Mouse (Mus musculus) hindbrain, embryonic 11.5 days (tissue): Measurements from ENCODE around the gene Zfp105. TPM values are rescaled to one million over a fixed set of nuclear protein-coding genes. Genes with fewer than 3 reads are reported as not detected.

ENCODE experiments used
- ATAC-seq: fragments of 200-750 bp; cut with Nextera tagmentation; 2 replicates; pipeline ENCODE4 v1.8.0; 2017; ENCODE audit warnings: mild to moderate bottlenecking, moderate TSS enrichment, moderate library complexity; ENCODE audit not compliant: low FRiP score
- DNase-seq: peaks from one replicate; pipeline ENCODE4 v3.0.0-alpha.2; 2015; ENCODE audit warnings: low spot score
- H3K27ac ChIP-seq: fragments of 300-500 bp; sonication (generic); 2 replicates; pipeline ENCODE4 v1.5.1; 2014; ENCODE audit warnings: mild to moderate bottlenecking, low read depth, low read length
- H3K27me3 ChIP-seq: fragments of 300-500 bp; sonication (generic); 2 replicates; pipeline ENCODE4 v1.6.1; 2014; ENCODE audit warnings: mild to moderate bottlenecking, low read length, moderate library complexity, mixed read lengths; ENCODE audit not compliant: control insufficient read depth, insufficient read depth
- H3K36me3 ChIP-seq: fragments of 300-500 bp; sonication (generic); 2 replicates; pipeline ENCODE4 v1.6.1; 2014; ENCODE audit warnings: mild to moderate bottlenecking, low read length, moderate library complexity, mixed read lengths; ENCODE audit not compliant: control insufficient read depth, insufficient read depth
- H3K4me1 ChIP-seq: fragments of 300-500 bp; sonication (generic); replicated peaks from 2 replicates; pipeline ENCODE4 v1.6.1; 2014; ENCODE audit warnings: low read length, mixed read lengths; ENCODE audit not compliant: control insufficient read depth, insufficient read depth
- H3K4me2 ChIP-seq: fragments of 300-500 bp; sonication (generic); replicated peaks from 2 replicates; pipeline ENCODE4 v1.6.1; 2014; ENCODE audit warnings: mild to moderate bottlenecking, low read depth, low read length
- H3K4me3 ChIP-seq: fragments of 300-500 bp; sonication (generic); 2 replicates; pipeline ENCODE4 v1.5.1; 2014; ENCODE audit warnings: low read depth, low read length
- H3K9ac ChIP-seq: fragments of 300-500 bp; sonication (generic); 2 replicates; pipeline ENCODE4 v1.6.1; 2014; ENCODE audit warnings: low read depth, low read length
- H3K9me3 ChIP-seq: fragments of 300-500 bp; sonication (generic); 2 replicates; pipeline ENCODE4 v1.6.1; 2016; ENCODE audit warnings: low read length; ENCODE audit not compliant: control insufficient read depth
- WGBS: fragments of 180-500 bp; shearing (Covaris S2); extraction: QIAGEN DNeasy Blood & Tissue Kit; methylation state at CpG from one replicate; pipeline ENCODE4 v1.1.7; 2014; 5-methylcytosine and 5-hydroxymethylcytosine counted together
- polyA plus RNA-seq: library from polyadenylated mRNA; unstranded; fragments of >200 nt; fragmentation: Nextera tagmentation; extraction: Ambion mirVana; gene quantifications from 2 replicates; pipeline ENCODE4 v1.2.1, GENCODE M21; 2014

The Zfp105 gene
- polyA plus RNA-seq: 34.8 and 37.3 TPM in 2 replicates

DNA sequence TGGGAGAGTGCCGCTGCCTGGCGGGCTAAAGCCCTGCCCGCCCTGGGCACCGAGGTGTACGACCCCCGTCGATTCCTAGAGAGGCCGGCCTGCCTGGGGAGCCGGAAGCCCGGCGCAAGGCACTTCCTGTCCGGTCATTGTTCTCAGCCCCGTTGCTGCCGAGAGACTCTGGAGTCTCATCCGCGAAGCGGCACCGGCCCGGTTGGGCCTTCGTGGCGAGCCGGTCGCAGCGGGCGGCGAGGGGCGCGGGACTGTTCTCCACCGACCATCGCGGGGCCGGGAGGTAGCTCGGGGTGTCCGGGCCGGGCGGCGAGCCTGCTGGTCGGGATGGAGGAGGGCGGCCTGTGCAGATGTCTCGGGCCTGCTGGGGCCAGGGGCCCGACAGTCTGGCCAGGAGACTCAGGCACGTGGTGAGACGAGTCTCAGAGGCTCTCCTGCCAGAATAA lies at the start of gene Zfp105:
TSS of gene Zfp105 (plus strand) at position 137 of the 446 bp plus-strand sequence.
- DNase-seq (peak; percentile 90), ATAC-seq (peak; percentile 99)
- H3K9ac ChIP-seq: peak within 1 kb of the TSS; percentile 96
- WGBS: under 1% methylated on average over 41 of the region's 43 CpGs
- peak within 1 kb of the TSS; percentile 51 for H3K4me2 ChIP-seq
- H3K4me3 ChIP-seq: peak within 1 kb of the TSS; percentile 82
- no peaks in the 10 kb centered on the region for H3K9me3 ChIP-seq
- no peaks in the 10 kb centered on the region for H3K27me3 ChIP-seq
- H3K36me3 ChIP-seq: peaks cover 17% of the 10 kb centered on the region
- H3K4me1 ChIP-seq: no peaks in the 10 kb centered on the region
- peak within 1 kb of the TSS; percentile 76 for H3K27ac ChIP-seq

DNA sequence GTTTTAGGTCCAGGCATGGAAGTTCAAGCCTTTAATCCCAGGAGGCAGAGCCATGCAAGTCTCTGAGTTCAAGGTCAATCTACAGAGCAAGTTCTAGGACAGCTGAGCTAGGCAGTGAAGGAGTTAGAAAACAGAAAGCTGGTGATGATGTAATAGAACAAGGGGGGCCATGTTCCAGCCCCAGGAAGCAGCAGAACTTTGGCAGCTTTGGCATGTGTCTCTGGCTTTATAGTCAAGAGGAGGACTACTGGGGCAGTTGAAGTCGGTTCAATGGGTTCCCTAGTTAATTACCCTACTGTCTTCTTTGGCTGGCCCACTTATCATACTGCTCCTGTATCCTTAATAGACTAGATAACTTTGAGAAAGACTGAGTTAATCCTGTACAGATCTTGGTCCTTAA lies 48.2 kb upstream of the Zfp105 start:
- Histone ChIP-seq H3K9ac (no peak overlapping the region), H3K36me3 (no peaks in the 10 kb centered on the region), H3K4me3 (no peak overlapping the region), H3K4me1 (no peaks in the 10 kb centered on the region), H3K4me2 (no peak overlapping the region), H3K27me3 (no peaks in the 10 kb centered on the region), H3K27ac (no peak overlapping the region), H3K9me3 (no peaks in the 10 kb centered on the region)
- no peak for ATAC-seq
- no peak for DNase-seq
- 69% methylated on average over 1 of the region's 1 CpGs for WGBS

DNA sequence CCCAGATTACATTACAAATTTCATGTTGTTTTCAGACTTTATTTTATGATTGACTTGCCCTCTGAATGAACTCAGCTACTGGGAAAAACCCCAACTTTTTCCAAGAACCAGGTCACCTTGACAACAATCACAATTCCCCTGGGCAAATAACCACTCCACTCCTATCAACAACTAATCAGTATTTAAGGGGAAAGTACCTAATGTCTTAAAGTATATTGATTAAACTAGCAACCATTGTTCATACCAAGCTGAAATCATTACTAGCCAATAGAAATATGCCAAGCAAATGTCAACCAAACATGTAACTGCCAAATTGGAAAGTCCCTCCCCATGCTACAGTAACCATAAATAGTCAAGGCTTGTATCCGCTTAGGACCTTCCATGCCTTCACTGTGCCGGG lies 47.7 kb upstream of the Zfp105 start:
- no peak overlapping the region for H3K9ac ChIP-seq
- no peak overlapping the region for H3K4me2 ChIP-seq
- no peaks in the 10 kb centered on the region for H3K4me1 ChIP-seq
- H3K36me3 ChIP-seq: no peaks in the 10 kb centered on the region
- 94% methylated on average over 2 of the region's 2 CpGs for WGBS
- H3K27me3 ChIP-seq: no peaks in the 10 kb centered on the region
- ATAC-seq (no peak), DNase-seq (no peak)
- H3K9me3 ChIP-seq: no peaks in the 10 kb centered on the region
- no peak overlapping the region for H3K4me3 ChIP-seq
- no peak overlapping the region for H3K27ac ChIP-seq

DNA sequence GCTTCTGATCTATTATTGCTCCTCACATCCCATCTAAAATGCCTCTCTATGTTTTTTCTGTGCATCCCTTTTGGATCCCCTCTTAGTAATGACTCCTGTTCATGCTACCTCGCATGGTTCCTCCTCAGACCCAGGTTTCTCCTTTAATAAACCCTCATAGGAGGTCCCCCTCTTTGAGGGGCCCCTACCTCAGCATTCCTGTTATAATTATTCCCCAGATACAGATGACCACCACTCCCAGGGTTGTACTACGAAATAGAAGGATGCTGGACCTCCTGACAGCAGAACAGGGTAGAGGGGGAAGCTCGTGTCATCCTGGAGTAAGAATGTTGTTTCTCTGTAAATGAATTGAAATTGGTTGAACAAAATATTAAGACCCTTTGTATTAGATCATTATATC lies 37.5 kb upstream of the Zfp105 start, which contains the start of gene Zkscan7:
TSS of gene Zkscan7 (plus strand) at position 301 of the 400 bp plus-strand sequence.
- Histone ChIP-seq H3K9ac (no peak within 1 kb of the TSS; the same call in 1 of the 2 replicates), H3K36me3 (no peaks in the 10 kb centered on the region), H3K27ac (no peak within 1 kb of the TSS), H3K4me2 (peak within 1 kb of the TSS; percentile 85), H3K4me3 (peak within 1 kb of the TSS; percentile 70), H3K27me3 (no peaks in the 10 kb centered on the region), H3K9me3 (no peaks in the 10 kb centered on the region), H3K4me1 (no peaks in the 10 kb centered on the region; the same call in 1 of the 2 replicates)
- no peak for DNase-seq
- ATAC-seq: no peak
- 82% methylated on average over 3 of the region's 3 CpGs for WGBS

DNA sequence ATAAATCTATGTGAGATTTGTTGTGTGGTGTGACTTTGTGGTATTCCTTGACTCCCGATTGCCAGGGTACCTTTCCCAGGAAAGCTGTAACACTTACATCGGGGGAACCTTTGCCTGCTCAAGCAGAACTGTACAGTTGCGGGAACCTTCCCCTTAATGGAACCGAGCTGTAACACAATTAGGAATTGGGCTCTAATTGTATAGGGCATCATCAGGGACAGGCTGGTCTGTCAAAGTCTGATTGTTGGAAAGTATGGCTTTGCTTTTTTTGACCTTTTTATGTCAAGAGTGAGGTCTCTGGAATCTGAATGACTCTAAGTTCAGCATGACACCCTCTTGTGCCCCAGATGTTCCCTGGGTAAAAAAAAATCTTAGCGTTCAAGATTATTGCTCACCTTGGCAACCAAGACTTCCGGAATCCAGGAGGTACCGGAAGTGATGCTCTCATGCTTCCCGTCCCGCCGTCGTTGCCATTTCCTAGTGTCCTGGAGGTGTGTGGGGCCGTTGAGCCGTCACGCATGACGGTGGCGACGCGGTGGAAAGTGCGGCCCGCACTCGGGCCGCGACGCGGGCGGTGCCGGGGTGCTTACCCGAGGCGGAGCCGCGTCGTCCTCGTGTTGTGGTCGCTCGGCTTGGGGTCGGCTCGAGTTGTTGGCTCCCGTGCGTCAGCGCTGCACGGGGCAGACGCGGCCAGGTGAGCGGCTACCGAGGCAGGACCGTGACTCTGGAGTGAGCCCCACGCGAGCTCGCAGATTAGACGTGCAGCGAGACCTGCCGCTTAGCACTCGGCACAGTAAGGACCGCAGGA lies 36.3 kb upstream of the Zfp105 start:
- no peaks in the 10 kb centered on the region; the same call in 1 of the 2 replicates for H3K4me1 ChIP-seq
- no peaks in the 10 kb centered on the region for H3K36me3 ChIP-seq
- peak overlapping the region; percentile 85 for H3K4me2 ChIP-seq
- DNase-seq (peak; percentile 76), ATAC-seq (peak; percentile 87)
- peak overlapping the region; percentile 90 for H3K9ac ChIP-seq
- no peaks in the 10 kb centered on the region for H3K9me3 ChIP-seq
- no peaks in the 10 kb centered on the region for H3K27me3 ChIP-seq
- peak overlapping the region; percentile 70 for H3K4me3 ChIP-seq
- H3K27ac ChIP-seq: no peak overlapping the region
- WGBS: 8% methylated on average over 54 of the region's 54 CpGs

DNA sequence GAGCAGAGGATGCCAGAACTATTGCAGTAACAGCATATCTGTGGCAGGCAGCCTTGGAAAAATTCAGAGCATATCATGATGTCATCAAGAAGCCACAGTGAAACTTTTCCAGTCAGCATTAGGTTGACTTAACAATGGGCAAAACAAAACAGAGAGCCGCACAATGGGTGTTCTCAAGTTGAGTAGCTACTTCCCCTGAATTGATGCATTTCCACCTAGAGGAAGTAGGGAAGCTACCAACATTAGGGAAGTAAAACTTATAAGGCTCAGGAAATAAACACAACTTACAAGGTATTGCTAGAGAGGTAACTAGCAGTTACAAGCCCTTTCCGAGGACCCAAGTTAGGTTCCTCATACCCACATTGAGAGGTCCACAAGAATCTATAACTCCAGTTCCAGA lies 21.8 kb upstream of the Zfp105 start:
- Histone ChIP-seq H3K4me2 (no peak overlapping the region), H3K4me1 (no peaks in the 10 kb centered on the region), H3K9me3 (no peaks in the 10 kb centered on the region), H3K27me3 (no peaks in the 10 kb centered on the region), H3K36me3 (no peaks in the 10 kb centered on the region), H3K27ac (no peak overlapping the region), H3K4me3 (no peak overlapping the region), H3K9ac (no peak overlapping the region)
- no peak for ATAC-seq
- DNase-seq: no peak
- 91% methylated on average over 2 of the region's 2 CpGs for WGBS

DNA sequence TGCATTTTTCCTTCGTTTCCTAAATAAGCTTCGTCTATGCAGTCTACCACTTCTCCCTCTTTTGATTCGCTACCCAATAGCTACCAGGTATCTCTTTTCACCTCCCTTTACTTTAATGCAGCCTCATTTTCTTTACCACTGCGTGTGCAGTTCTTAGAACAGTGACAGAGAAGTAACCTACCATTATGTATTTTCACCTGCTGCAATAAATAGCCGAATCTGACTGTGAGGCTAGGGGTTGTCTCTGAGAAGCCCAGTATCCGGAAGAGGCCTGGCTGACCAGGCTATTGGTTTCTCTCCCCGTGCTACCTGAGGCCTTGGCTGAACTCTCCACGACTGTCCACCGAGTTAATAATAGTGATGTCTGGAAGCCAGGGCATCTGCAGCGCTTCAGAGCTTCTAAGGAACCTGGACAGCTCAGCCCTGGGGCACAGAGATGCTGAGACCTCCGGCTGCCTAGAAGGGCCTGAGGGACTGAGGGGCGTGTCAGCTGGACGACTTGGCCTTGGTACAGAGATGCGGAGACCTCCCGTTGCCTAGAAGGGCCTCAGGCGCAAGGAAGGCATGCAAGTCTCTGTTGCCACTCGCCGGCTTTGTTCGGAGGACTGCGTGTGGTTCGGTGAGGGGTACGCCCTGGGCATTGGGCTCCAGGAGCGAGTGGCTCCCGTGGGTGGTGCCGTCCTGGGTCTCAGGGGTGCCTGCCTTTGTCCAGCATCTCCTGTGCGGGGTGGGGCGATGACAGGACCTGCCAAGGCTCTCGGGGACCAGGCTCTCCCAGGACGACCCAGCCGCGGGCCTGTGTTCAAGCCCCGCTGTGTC lies 19.9 kb upstream of the Zfp105 start:
- peak; percentile 98 for ATAC-seq
- peak; percentile 90 for DNase-seq
- Histone ChIP-seq H3K9me3 (no peaks in the 10 kb centered on the region), H3K27me3 (no peaks in the 10 kb centered on the region), H3K9ac (peak overlapping the region; percentile 85), H3K4me1 (no peaks in the 10 kb centered on the region), H3K4me3 (peak overlapping the region; percentile 57), H3K36me3 (no peaks in the 10 kb centered on the region), H3K4me2 (peak overlapping the region; percentile 59), H3K27ac (peak overlapping the region; percentile 40; the same call in 1 of the 2 replicates)
- WGBS: 12% methylated on average over 32 of the region's 32 CpGs

DNA sequence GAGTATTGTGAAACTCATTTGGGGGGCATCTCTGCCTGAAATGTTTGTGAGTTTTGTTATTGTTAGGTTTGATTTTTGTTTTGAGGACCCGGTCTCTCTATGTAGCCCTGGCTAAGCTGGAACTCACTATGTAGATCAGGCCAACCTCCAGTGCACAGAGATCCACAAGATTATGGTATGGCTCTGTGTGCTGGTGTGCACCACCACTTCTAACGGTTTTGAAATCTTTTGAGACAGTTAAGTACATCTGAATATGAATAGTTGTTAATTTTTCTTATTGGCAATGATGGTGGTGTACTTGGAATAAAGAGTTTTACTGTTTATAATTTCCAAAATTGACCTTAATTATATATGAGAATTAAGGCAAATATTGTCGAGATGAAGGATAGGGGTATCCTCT lies 436 bp upstream of the Zfp105 start:
- 16% methylated on average over 3 of the region's 3 CpGs for WGBS
- H3K27me3 ChIP-seq: no peaks in the 10 kb centered on the region
- DNase-seq (peak; percentile 6), ATAC-seq (peak; percentile 68)
- H3K9ac ChIP-seq: peak overlapping the region; percentile 96; the same call in 1 of the 2 replicates
- H3K36me3 ChIP-seq: peaks cover 14% of the 10 kb centered on the region
- no peaks in the 10 kb centered on the region for H3K4me1 ChIP-seq
- no peaks in the 10 kb centered on the region for H3K9me3 ChIP-seq
- H3K4me3 ChIP-seq: peak overlapping the region; percentile 82; the same call in 1 of the 2 replicates
- no peak overlapping the region for H3K4me2 ChIP-seq
- H3K27ac ChIP-seq: no peak overlapping the region
